Mouse (Mus musculus): ENCODE results near the gene Gm10318.

Gene Gm10318

GRCm38 (mm10) chr10:77890987-77891565 lies 38.4 kb downstream of the Gm10318 start:
- no peak for DNase-seq (ENCODE audit: low read depth, low spot score)

GRCm38 (mm10) chr10:77895562-77895961 lies 42.9 kb downstream of the Gm10318 start:
- DNase-seq (ENCODE audit: low read depth, low spot score): no peak

- no peak for DNase-seq (ENCODE audit: low read depth, low spot score)
Measured at GRCm38 (mm10) chr10:77900126-77900525, 47.5 kb downstream of the Gm10318 start.

GRCm38 (mm10) chr10:77900903-77901818 lies 48.5 kb downstream of the Gm10318 start:
- no peak for DNase-seq (ENCODE audit: low read depth, low spot score)

- DNase-seq (ENCODE audit: low read depth, low spot score): peak; percentile 25
Measured at GRCm38 (mm10) chr10:77901871-77902210, 49.2 kb downstream of the Gm10318 start.

- peak; percentile 88 for DNase-seq (ENCODE audit: low read depth, low spot score)
Measured at GRCm38 (mm10) chr10:77902211-77902893, 49.7 kb downstream of the Gm10318 start, which contains the start of gene Lrrc3. Lrrc3 (minus strand) TSS chr10:77902536.

- peak; percentile 90 for DNase-seq (ENCODE audit: low read depth, low spot score)
Measured at GRCm38 (mm10) chr10:77902894-77903715, 50.4 kb downstream of the Gm10318 start.
